Mouse (Mus musculus): ENCODE measurements around the gene Rpusd4.

The Rpusd4 gene

DNA sequence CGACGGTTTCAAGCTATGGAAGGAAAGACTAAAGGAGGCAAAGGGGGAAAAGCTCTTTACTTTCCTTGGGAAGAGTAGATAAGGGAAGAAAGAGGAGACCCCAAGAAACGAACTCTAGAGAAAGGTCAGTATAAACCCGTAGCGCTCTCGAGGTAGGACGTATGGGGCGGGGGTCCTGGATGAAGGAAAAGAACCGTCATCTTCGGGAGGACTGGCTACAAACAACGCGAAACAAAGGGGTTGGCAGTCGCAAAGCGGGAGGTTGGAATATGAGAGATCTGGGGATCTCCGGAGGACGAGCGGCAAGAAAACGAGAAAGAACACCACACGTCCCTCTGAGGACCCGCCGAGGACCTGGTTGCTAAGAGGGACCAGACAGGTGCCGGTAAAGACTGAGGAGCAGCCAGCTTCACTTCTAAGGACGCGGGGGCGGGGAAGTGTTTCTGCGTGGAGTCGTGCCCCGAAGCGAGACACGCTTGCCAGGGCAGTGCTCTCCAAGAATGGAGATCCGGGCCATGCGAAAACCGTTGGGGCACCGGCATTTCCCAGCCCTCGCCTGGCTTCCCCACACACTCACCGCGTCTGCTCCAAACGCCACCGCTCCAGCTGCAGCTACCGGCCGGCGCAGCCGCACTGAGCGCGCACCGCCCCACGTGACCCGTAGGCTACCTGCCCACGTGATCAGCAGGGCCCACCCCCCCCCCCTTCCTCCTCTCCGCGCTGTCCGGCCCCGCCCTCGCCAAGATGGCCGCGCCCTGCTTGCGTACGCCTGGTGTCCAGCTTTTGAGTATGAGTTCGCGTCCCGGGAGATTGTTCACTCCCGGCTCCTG, at the start of gene Rpusd4, which contains the start of gene Fam118b:
Gene Rpusd4, plus strand, starts transcription at position 720 of the 830 bp plus-strand sequence.
Gene Fam118b, minus strand, starts transcription at position 660 of the 830 bp plus-strand sequence.
- peak; percentile 91 for DNase-seq

DNA sequence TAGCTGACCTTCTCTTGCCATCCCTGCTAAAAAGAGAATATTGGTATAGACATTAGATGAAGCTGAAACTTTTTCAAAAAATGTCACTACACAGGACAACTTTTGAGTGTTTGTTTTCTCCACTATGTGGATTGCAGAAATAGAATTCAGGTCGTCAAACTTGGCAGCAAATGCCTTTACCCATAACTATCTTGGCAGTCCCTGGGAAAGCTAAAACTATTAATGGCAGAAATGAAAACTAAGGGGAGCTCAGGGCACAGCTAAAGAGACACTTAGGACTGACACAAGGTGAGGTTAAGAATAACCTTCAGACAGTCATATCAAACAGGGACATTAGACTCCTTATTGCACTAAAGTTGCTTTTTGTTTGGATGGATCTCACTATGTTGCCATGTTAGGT, 49.7 kb upstream of the Rpusd4 start:
- DNase-seq = no peak

DNA sequence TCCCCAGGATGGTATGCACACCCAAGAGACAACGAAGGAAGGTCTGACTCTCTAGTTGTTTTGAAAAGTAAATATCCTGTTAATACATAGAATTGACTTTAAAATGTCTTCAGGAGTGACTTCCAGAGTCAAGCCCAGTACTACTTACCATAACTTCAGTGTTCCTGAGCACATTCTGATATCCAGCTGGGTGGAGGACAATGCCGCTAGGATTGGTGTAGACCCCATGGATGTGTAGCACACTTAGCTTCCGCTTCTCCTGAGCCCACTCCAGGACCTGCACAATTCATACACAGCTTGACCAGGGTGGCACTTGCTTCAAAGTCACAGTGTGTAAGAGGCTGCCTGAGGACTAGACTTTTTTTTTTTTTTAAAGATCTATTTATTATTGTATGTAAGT, 44.2 kb upstream of the Rpusd4 start:
- DNase-seq = no peak

DNA sequence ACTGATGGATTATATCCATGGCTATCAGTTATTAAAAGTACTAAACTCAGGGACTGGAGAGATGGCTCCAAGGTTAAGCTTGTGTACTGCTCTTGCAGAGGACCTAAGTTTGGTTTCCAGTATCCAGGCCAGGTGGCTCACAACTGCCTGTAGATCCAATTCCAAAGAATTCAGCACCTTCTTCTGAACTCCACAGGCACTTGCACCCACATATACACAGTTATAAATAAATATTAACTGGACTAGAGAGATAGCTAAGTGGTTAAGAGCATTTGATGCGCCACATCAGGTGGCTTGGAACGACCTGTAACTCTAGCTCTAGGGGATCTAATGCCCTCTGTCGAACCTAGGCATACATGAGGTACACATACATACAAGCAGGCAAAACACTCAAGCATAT, 39.0 kb upstream of the Rpusd4 start:
- no peak for DNase-seq

DNA sequence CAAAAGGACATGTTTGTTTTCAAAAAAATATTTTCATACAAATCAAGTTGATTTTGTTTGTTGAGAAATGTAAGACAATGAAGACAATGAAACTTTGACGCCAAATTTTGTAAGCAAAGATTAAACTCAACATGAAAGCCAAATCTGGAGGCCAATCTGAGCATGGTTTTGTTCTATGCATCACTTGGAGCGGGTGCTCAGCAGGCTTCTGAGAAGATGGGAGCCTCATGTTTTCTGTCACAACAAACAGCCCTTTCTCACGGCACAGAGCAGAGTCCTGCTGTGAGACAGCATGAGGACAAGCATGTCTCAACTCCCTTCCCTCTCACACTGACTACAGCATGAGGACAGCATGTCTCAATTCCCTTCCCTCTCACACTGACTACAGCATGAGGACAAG, 31.7 kb upstream of the Rpusd4 start:
- no peak for DNase-seq

DNA sequence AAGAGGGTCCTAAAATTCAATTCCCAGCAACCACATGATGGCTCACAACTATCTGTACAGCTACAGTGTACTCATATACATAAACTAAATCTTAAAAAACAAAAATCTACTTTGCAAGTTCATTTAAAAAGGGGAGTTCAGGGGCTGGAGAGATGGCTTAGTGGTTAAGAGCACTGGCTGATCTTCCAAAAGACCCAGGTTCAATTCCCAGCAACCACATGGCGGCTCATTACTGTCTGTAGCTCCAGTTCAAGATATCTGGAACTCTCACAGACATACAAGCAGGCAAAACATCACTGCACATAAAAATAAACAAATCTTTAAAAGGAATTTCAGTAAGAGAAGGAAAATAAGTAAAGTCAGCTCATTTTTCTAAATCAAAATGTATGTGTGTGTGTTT, 29.3 kb upstream of the Rpusd4 start:
- DNase-seq = no peak

DNA sequence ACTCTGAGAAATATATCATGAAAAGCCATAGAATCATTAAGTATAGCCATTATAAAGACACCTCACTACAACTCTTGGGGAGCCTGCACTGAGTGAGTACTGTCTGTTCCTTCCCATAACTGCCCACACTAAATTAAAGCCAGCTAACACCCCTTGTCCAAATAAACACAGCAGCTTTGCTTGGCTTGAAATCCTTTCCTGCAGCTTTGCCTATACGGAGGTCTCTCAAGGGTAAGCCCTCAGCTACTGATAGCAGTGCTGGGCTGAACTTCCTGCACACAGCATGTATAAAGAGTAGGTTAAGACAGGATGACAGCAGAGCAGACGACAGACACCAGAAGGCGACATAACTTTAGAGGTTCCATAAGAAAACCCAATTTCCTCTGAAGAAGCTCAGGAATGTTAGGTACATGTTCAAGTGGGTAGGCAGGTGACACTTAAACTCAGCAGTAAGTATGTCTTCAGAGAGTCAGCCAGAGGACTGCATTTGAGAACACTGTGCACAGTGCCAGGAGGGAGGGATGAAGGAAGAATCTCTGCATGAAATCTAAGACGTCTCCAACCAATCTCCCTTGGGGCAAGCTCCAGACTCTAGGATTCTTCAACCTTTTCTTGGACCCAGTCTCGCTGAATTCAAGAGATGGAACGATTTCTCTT, 28.6 kb upstream of the Rpusd4 start:
- DNase-seq = no peak

DNA sequence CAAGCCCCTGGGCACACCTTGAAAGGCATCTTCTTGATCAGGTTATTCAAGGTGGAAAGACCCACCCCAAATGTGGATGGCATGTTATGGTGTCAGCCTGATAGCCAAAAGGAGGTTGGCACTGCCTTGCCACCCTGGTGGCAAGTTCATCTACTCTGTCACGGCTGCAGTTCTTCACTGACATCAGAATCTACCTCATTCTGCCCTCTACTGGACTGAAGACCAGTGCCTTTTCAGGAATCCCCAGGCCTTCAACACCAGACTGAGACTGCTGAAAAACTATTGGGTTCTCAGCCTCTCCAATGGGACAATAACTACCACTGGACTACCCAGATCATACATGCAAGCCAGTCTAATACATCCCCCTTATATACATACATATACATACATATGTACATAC, 27.9 kb upstream of the Rpusd4 start:
- no peak for DNase-seq

DNA sequence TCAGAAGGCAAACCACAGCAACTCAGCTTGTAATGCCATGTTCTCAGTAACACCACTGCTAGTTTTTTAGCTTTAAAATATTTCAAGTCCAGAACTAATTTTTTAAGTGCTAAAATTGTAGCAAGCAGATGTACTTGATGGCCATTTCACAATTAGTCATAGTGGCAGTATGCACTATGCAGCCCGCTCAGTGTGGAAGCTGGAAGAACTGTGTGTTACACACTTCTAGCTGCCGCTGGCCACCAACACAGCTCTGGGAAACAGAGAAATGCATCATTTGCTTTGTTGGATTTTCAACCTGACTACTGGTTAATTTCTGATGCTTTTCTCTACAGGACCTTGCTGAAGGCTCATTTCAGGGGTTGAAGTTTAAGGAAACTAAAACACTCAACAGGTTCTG, 20.3 kb upstream of the Rpusd4 start:
- no peak for DNase-seq

DNA sequence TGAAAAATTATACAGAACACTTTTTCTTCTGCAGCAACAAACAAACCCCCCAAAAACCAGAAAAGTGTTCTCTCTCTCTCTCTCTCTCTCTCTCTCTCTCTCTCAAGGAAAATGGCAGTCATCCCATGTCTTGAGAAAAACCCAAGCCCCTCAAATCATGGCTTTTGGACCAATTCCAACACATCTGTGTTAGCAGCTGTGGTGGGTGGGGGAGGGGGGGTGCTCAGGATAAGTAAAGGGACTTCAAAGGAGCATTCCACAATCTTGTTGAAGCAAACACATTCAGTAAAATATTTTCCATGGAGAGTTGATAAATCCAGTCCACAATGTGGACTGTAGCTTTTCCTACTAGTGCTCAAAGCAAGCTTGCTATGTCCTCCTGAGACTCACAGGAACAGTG, 18.2 kb upstream of the Rpusd4 start:
- no peak for DNase-seq

DNA sequence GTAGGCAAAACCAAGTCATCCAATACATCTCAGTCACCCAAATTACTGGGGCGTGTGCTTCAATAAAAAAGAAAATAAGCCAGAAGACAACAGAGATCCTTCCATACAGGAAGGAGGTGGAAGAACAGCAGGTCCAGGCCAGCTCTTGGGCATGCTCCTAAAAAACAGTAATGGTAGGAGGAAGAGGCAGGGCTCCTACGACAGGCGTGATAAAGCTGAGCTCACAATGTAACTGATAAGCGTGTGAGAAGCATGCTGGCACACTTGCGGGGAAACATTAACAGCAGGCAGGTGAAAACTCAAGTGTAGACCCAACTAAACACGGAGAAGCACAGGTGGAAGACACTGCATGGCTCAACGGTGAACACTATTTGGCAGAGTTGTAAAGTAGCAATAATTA, 10.3 kb upstream of the Rpusd4 start:
- DNase-seq = no peak

DNA sequence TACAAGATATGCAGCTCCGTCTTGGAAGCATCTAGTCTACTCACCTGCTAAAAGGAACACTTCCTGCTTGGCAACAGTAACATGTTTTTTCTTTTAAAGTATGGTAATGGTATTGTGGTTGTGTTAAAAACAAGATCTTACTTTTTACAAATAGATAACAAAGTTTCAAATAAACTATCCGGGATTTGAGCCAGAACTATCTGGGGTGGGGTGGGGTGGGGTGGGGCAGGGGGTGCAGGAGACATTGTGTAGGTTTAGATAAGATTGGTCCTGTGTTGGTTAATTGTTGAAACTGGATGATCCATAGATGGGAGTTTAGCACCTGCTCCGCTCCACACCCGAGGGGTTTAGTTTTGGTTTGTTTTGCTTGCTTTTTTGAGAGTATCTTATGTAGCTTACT, 5.2 kb upstream of the Rpusd4 start:
- no peak for DNase-seq

DNA sequence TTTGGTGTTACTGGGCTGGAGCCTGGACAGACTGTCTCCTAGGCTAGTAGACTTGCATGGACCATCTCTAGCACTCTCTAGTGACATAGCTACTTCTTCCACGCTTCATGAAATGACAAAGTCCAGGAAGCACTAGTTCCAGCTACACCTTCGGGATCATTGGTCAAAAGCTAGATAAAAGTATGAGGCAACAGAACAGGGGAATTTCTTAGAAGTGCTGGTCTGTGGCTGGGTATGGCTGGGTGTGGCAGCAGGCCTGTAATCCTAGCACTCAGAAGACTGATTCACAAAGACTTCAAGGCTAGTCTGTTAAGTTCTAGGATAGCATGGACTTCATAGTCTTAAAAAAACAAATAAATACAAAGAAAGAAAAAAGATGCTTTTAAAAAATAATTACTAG, 4.2 kb upstream of the Rpusd4 start:
- DNase-seq = no peak

DNA sequence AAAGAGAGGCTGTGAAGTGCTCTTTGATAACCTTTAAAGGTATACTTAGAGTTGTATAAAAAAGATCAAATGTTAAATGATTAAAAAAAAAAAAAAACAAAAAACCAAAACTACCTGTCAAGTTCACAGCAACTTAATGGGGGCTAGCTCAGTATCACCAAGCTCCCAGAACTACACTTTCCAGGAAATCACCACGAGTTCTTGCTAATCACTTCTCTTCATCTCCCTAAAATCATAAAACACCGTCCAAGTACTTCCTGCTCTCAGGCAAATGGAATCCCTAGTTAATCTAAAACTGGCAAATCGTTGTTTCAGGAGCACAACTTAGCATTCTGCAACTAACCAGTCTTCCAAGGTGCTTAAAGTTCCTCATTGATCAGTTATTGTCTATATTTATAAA, 3.2 kb upstream of the Rpusd4 start:
- DNase-seq = no peak

DNA sequence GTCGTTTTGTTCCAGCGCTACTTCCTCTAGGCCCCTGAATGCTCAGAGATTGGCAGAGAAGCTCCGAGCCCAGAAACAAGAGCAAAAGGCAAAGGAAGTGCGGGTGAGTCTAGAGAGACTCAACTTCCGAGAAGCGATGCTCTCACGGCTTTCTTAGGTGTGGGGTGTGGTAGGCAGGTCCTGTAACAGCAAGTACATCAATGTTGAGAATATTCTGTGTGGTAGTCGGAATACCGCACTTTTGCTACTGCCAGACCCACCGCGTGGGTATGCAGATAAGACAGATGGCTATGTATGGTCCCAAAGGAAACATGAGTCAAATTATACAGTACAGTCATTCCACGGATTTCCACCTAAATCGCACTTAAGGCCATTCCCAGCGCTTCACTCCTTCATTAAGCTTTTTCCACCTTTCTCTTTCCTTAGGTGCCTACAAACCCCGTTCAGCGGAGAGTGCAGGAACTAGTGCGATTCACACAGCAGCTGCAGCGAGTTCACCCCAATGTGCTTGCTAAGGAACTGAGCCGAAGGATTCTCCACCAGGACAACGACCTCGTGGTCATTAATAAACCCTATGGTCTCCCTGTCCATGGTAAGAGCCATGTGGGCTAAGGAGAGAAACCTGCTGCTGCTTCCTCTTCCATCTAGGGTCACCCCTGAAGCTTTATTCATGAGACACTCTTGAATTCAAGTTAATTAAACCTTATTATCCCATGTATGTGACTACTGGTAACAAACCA, 481 bp downstream of the Rpusd4 start:
- DNase-seq = no peak

DNA sequence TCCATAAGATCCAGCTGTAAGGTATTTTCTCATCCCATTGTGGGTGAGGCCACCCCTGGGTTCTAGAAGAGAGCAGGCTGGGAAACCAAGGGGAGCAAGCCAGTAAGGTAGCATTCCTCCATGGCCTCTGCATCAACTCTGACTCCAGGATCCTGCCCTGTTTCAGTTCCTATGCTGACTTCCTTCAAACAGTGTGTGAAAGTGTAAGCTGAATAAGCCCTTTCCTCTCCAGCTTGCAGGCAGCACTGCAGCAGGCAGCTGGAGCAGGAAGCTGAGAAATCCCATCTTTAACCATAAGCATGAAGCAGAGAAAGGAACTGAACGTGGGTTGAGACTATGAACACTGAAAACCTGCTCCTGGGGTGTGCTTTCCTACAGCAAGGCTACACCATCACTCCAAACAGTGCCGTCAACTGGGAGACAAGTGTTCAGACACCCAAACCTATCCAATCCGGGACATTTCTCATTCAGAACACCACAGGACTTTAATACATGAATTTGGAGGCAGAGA, 10.2 kb downstream of the Rpusd4 start:
- DNase-seq = no peak

DNA sequence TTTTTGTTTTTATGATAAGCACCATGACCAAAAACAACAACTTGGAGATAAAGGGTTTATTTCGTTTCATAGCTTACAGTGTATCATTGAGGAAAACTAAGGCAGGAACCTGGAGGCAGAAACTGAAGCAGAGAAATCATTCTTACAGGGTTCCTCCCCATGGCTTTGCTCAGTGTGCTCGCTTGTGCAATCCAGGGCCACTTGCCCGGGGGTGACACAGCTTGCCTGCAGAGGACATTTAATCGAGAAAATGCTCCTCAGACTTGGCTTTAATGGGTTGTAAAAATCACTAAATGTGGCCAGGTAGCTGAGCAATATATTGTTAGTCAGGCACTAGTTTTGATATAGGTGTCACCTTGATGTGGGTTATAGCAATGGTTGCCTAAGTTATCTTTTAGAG, 10.8 kb downstream of the Rpusd4 start:
- no peak for DNase-seq

DNA sequence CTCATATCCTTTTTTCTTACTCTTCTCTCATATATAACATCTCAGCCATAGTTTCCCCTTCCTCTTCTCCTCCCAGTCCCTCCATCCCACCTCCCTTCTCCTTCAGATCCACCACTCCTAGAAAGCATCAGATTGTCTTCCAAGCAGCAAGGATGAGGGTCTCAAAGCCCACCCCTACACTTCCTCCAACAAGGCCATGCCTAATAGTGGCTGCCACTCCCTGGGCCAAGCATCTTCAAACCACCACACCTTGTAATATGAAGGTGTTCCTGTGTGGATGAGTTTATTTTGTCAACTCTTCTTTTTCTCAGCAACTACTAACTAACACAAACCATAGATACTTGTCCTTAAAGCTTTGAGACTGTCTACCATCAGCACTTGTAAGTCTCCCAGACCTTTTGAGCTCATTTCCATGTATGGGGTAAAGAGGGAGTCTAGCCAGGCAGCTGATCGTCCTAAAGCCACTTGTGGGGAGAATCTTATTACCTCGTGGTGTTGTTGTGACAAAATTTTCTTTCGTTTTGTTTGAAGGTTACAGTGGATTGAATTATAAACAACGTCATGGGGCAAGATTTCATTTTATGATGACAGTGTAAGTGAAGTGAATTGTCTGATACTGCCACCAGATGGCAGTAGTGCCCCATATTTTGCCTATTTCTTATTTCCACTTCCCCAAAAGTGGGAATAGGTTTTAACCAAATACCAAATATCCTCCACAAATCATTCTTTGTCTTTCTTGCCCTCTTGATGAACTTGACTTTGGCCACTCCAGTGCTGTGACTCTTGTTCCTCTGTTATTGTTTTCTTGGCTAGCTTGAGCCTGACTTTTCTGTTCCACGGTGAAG, 14.6 kb downstream of the Rpusd4 start:
- peak; percentile 76 to 77 for DNase-seq

DNA sequence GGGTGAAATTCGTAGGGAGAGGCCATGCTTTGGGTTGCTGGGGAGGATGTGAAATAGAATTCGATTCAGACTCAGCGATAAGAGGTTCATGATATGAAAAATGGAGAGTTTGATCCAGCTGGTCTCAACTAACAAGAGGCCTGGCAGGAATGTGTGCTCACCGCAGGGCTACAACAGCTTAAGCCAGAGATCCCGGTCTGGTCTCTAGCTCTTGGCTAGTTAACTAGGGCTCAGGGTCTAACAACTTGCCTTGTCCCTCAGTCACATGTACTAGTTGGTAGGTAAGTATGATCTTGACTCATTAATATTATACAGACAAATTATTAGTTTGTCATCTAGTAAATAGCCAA, 15.2 kb downstream of the Rpusd4 start:
- no peak for DNase-seq

DNA sequence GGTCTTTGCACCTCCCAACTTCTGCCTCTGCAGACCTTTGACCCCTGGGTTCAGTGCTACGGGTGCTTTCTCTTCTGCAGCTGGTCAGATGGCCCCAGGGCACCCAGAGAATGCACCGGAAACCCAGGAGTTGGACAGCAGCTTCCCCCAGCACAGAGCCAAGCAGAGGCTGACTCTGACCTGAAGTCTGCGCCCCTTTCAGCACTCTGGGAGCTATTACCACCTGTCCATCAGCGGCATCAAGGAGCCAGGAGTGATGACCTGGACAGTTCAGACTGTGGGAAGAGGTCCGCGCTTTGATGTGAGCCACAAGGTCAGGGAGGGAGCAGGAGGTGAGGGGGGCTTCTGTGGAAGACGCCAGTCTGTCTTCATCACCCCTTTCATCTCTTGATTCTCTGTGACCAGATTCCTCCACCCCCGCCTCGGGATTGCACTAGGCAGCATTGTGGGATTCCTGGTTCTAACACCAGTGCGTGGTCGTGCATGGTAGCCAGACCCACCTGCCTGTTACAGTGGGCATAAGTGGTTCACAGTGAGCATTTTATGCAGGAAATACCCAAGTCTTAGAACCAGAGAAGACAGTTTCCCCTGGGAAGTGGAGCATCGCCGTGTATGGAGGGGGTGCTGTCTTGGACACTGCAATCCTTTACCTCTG, 15.9 kb downstream of the Rpusd4 start:
- DNase-seq = no peak

DNA sequence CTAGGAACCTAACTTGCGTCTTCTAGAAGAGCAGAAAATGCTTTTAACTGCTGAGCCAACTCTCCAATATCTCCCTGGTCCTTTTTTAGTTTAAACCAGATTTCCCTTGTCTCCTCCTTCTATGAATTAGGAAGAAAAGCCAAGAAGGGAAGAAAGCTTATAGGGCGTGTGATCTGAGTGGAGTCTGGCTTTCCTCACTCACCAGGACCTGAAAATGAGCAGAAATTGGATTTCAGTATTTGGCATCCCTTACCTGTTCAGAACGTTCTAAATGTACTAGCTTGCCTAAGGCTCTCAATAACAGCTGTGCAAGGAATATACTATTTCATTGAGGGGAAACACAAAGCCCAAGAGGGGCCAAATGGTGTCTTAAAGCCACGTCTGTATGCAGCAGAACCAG, 16.7 kb downstream of the Rpusd4 start:
- DNase-seq = no peak

DNA sequence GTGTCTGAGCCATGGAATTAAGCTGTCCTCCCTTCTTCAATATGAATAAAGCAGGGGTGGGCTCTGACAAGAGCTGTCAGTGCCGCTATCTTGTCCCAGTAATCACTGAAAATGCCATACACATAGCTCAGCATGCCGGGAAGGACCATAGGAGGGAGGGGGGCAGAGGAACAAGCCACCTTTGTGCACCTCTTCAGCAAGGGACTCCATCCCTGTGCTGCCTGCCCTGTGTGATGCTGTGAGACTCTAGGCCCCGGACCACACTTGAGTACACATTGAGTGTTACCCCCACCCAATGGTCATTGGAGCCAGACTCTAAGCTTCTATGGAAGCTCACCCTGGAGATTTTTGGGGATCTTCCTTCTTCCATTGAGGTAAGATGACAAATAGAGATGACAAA, 18.7 kb downstream of the Rpusd4 start:
- no peak for DNase-seq

Measured in B cell, adult 2 months (primary cell).